Mouse (Mus musculus): ENCODE data around the gene Kcnip4. TPM values are rescaled to one million over a fixed set of nuclear protein-coding genes. Genes with fewer than 3 reads are reported as not detected.

Gene Kcnip4
- total and polyA plus RNA-seq, 3 experiments: 0.19 TPM; not detected in 2

- peak overlapping the region; percentile 91 for H3K27ac ChIP-seq (ENCODE audit: control insufficient read depth, low read depth, low read length)
- DNase-seq (ENCODE audit: low read depth, low spot score): peak; percentile 79
- H3K4me1 ChIP-seq (ENCODE audit: control insufficient read depth in 1 of 2, insufficient read depth in 2 of 2, low read length in 2 of 2): peaks cover 10 to 19% of the 10 kb centered on the region in 2 experiments
- no peaks in the 10 kb centered on the region for H3K27me3 ChIP-seq (ENCODE audit: control insufficient read depth in 1 of 2, insufficient read depth in 2 of 2, low read length in 2 of 2)
- H3K4me3 ChIP-seq (ENCODE audit: control insufficient read depth in 1 of 2, insufficient read depth in 1 of 2, low read depth in 2 of 2, low read length in 2 of 2): peak overlapping the region in 1 of 2 experiments; percentile 38; a peak in 2 of 4 replicates
- H3K9me3 ChIP-seq (replicated peaks; ENCODE audit: insufficient read depth, low read length): no peaks in the 10 kb centered on the region
- H3K79me2 ChIP-seq (ENCODE audit: control insufficient read depth, insufficient read depth, low read length, poor library complexity): no peaks in the 10 kb centered on the region
- H3K9ac ChIP-seq (ENCODE audit: control insufficient read depth, low read depth, low read length, poor library complexity, severe bottlenecking): peak overlapping the region; percentile 12; the same call in 1 of the 2 replicates
- peaks cover 0 to 27% of the 10 kb centered on the region in 2 experiments; a peak in 2 of 4 replicates for H3K36me3 ChIP-seq (ENCODE audit: control insufficient read depth in 1 of 2, insufficient read depth in 2 of 2, low read length in 2 of 2)
- TF ChIP-seq RAD21 (IDR thresholded peaks at IDR 0.05; ENCODE audit: low read depth, low read length): no peak; the same call in 1 of the 2 replicates
- TF ChIP-seq TCF12 (IDR thresholded peaks at IDR 0.05; ENCODE audit: low read depth, low read length): peak; percentile 97
- TF ChIP-seq USF1 (IDR thresholded peaks at IDR 0.05; ENCODE audit: low read depth, low read length): no peak
- TF ChIP-seq RCOR1 (IDR thresholded peaks at IDR 0.05; ENCODE audit: low read depth, low read length): peak; percentile 97
- TF ChIP-seq MAZ (IDR thresholded peaks at IDR 0.05; ENCODE audit: low read depth, low read length): no peak
- no peak for TF ChIP-seq UBTF (IDR thresholded peaks at IDR 0.05; ENCODE audit: borderline replicate concordance, insufficient read depth, low read depth, low read length)
- TF ChIP-seq MYC (IDR thresholded peaks at IDR 0.05; ENCODE audit: low read depth, low read length): peak; percentile 78
- peak; percentile 47; the same call in 1 of the 2 replicates for TF ChIP-seq MXI1 (IDR thresholded peaks at IDR 0.05; ENCODE audit: low read depth, low read length)
- TF ChIP-seq NRF1 (IDR thresholded peaks at IDR 0.05; ENCODE audit: insufficient read depth, low read depth, low read length, poor library complexity, severe bottlenecking): no peak
- peak; percentile 92 for TF ChIP-seq ETS1 (IDR thresholded peaks at IDR 0.05; ENCODE audit: low read depth, low read length)
- peak; percentile 74; the same call in 1 of the 2 replicates for TF ChIP-seq MEF2A (IDR thresholded peaks at IDR 0.05; ENCODE audit: extremely low read depth, insufficient replicate concordance, low read depth, low read length, poor library complexity, severe bottlenecking)
- TF ChIP-seq POLR2AphosphoS5 (IDR thresholded peaks at IDR 0.05; ENCODE audit: borderline replicate concordance, low read depth, low read length): no peak
- 0 out of 2 replicates have a peak, but pooled peaks have one; percentile 6 for TF ChIP-seq ZC3H11A (IDR thresholded peaks at IDR 0.05; ENCODE audit: low read depth, low read length)
- TF ChIP-seq SMC3 (IDR thresholded peaks at IDR 0.05; ENCODE audit: low read depth, low read length): no peak
- peak; percentile 46; the same call in 1 of the 2 replicates for TF ChIP-seq ZNF384 (IDR thresholded peaks at IDR 0.05; ENCODE audit: low read depth, low read length)
- TF ChIP-seq JUND (IDR thresholded peaks at IDR 0.05; ENCODE audit: low read depth, low read length): no peak
- TF ChIP-seq ELF1 (IDR thresholded peaks at IDR 0.05; ENCODE audit: low read depth, low read length): 0 out of 2 replicates have a peak, but pooled peaks have one; percentile 55
- TF ChIP-seq CTCF (IDR thresholded peaks at IDR 0.05 in 2 of 3, conservative IDR thresholded peaks at IDR 0.05 in 1 of 3; ENCODE audit: control insufficient read depth in 1 of 3, insufficient read depth in 1 of 3, low read depth in 2 of 3, low read length in 3 of 3, poor library complexity in 1 of 3, severe bottlenecking in 1 of 3): no peak
- no peak for TF ChIP-seq ZMIZ1 (IDR thresholded peaks at IDR 0.05; ENCODE audit: low read depth, low read length)
- no peak for TF ChIP-seq USF2 (IDR thresholded peaks at IDR 0.05; ENCODE audit: borderline replicate concordance in 1 of 2, insufficient read depth in 1 of 2, low read depth in 1 of 2, low read length in 2 of 2)
- TF ChIP-seq MYB (IDR thresholded peaks at IDR 0.05; ENCODE audit: low read depth, low read length): peak; percentile 96
- TF ChIP-seq CHD1 (IDR thresholded peaks at IDR 0.05; ENCODE audit: low read depth, low read length): no peak
- TF ChIP-seq BHLHE40 (IDR thresholded peaks at IDR 0.05; ENCODE audit: borderline replicate concordance, low read depth, low read length): peak; percentile 64; the same call in 1 of the 2 replicates
- TF ChIP-seq TBP (IDR thresholded peaks at IDR 0.05; ENCODE audit: low read depth, low read length): no peak
- TF ChIP-seq E2F4 (IDR thresholded peaks at IDR 0.05; ENCODE audit: borderline replicate concordance, low read depth, low read length): no peak; the same call in 1 of the 2 replicates
- no peak for TF ChIP-seq KAT2A (conservative IDR thresholded peaks at IDR 0.05; ENCODE audit: low read depth, low read length)
- peak; percentile 70 for TF ChIP-seq TAL1 (IDR thresholded peaks at IDR 0.05; ENCODE audit: low read length)
- no peak for TF ChIP-seq POLR2A (IDR thresholded peaks at IDR 0.05; ENCODE audit: control insufficient read depth in 1 of 2, insufficient read depth in 1 of 2, low read depth in 1 of 2, low read length in 2 of 2, poor library complexity in 1 of 2)
- peak; percentile 76 for TF ChIP-seq MAFK (IDR thresholded peaks at IDR 0.05; ENCODE audit: borderline replicate concordance, low read depth, low read length)
- TF ChIP-seq POLR2AphosphoS2 (IDR thresholded peaks at IDR 0.05; ENCODE audit: low read length): no peak
- no peak for TF ChIP-seq ZKSCAN1 (IDR thresholded peaks at IDR 0.05; ENCODE audit: low read depth, low read length)
- TF ChIP-seq GABPA (IDR thresholded peaks at IDR 0.05; ENCODE audit: low read depth, low read length): peak; percentile 44; the same call in 1 of the 2 replicates
- TF ChIP-seq GATA1 (IDR thresholded peaks at IDR 0.05; ENCODE audit: low read depth, low read length): peak; percentile 96
- TF ChIP-seq NELFE (IDR thresholded peaks at IDR 0.05; ENCODE audit: low read depth, low read length): 0 out of 2 replicates have a peak, but pooled peaks have one; percentile 19
Observed at GRCm38 (mm10) chr5:48544784-48545734, 979.6 kb downstream of the Kcnip4 start.

Data from MEL (cell line).